Mouse (Mus musculus): ENCODE results near the gene Myof. TPM values are rescaled to one million over a fixed set of nuclear protein-coding genes. Genes with fewer than 3 reads are reported as not detected.

The Myof gene
- polyA plus RNA-seq, 1 experiment from 2014 or later = 36.4 TPM

GRCm38 (mm10) chr19:37946053-37946452 is 97.3 kb downstream of the Myof start:
- no peaks in the 10 kb centered on the region for H3K4me1 ChIP-seq (ENCODE audit: insufficient read depth, low read depth, low read length)
- 65% methylated on average over 8 of the region's 8 CpGs for WGBS
- H3K36me3 ChIP-seq (ENCODE audit: insufficient read depth, low read length) = peaks cover 19% of the 10 kb centered on the region; the same call in 1 of the 2 replicates
- ATAC-seq (no peak), DNase-seq (ENCODE audit: low spot score) (no peak)
- H3K4me3 ChIP-seq (ENCODE audit: low read depth, low read length) = no peak overlapping the region
- H3K9me3 ChIP-seq (ENCODE audit: low read length) = no peaks in the 10 kb centered on the region
- H3K4me2 ChIP-seq (replicated peaks; ENCODE audit: low read depth, low read length) = no peak overlapping the region
- no peak overlapping the region for H3K27ac ChIP-seq (ENCODE audit: low read length)
- no peaks in the 10 kb centered on the region for H3K27me3 ChIP-seq (replicated peaks; ENCODE audit: insufficient read depth, low read length)
- no peak overlapping the region for H3K9ac ChIP-seq (replicated peaks; ENCODE audit: low read depth)
- no peak for TF ChIP-seq CTCF (IDR thresholded peaks at IDR 0.05)
- no peak for TF ChIP-seq EP300 (IDR thresholded peaks at IDR 0.05)

- Histone ChIP-seq H3K27ac (ENCODE audit: low read length) (no peak overlapping the region), H3K4me2 (replicated peaks; ENCODE audit: low read depth, low read length) (no peak overlapping the region), H3K27me3 (replicated peaks; ENCODE audit: insufficient read depth, low read length) (no peaks in the 10 kb centered on the region), H3K36me3 (ENCODE audit: insufficient read depth, low read length) (peaks cover 21% of the 10 kb centered on the region; the same call in 1 of the 2 replicates), H3K4me1 (ENCODE audit: insufficient read depth, low read depth, low read length) (no peaks in the 10 kb centered on the region), H3K9me3 (ENCODE audit: low read length) (no peaks in the 10 kb centered on the region), H3K9ac (replicated peaks; ENCODE audit: low read depth) (no peak overlapping the region), H3K4me3 (ENCODE audit: low read depth, low read length) (no peak overlapping the region)
- DNase-seq (ENCODE audit: low spot score) (no peak), ATAC-seq (no peak)
- 81% methylated on average over 10 of the region's 10 CpGs for WGBS
- no peak for TF ChIP-seq CTCF (IDR thresholded peaks at IDR 0.05)
- TF ChIP-seq EP300 (IDR thresholded peaks at IDR 0.05) = no peak
These were observed 104.2 kb downstream of the Myof start for GRCm38 (mm10) chr19:37939203-37939602.

DNA sequence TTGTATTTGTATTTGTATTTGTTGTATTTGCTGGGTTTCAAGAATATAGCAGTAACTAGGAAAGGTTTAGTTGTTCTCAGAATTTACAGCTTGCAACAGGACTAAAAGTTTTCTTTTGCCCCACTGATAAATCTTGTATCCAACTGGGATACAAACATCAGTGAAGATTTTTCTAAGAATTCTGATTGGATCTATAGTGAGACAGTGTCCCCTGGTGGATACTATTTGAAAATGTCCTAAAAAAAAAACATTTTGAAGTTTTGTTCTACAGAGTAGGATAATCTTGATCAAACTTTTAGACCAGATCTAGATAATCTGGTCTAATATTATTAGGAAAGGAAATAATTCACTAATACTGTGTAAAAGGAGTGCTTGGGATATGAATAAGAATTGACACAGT is 106.3 kb downstream of the Myof start:
- H3K9me3 ChIP-seq (ENCODE audit: low read length) = no peaks in the 10 kb centered on the region
- no peak overlapping the region for H3K4me3 ChIP-seq (ENCODE audit: low read depth, low read length)
- H3K9ac ChIP-seq (replicated peaks; ENCODE audit: low read depth) = no peak overlapping the region
- DNase-seq (ENCODE audit: low spot score) (peak; percentile 57), ATAC-seq (no peak)
- no peaks in the 10 kb centered on the region for H3K27me3 ChIP-seq (replicated peaks; ENCODE audit: insufficient read depth, low read length)
- H3K36me3 ChIP-seq (ENCODE audit: insufficient read depth, low read length) = peaks cover 25% of the 10 kb centered on the region; the same call in 1 of the 2 replicates
- TF ChIP-seq EP300 (IDR thresholded peaks at IDR 0.05) (no peak), CTCF (IDR thresholded peaks at IDR 0.05) (peak; percentile 64)
- no peak overlapping the region for H3K27ac ChIP-seq (ENCODE audit: low read length)
- H3K4me2 ChIP-seq (replicated peaks; ENCODE audit: low read depth, low read length) = no peak overlapping the region
- H3K4me1 ChIP-seq (ENCODE audit: insufficient read depth, low read depth, low read length) = no peaks in the 10 kb centered on the region

DNA sequence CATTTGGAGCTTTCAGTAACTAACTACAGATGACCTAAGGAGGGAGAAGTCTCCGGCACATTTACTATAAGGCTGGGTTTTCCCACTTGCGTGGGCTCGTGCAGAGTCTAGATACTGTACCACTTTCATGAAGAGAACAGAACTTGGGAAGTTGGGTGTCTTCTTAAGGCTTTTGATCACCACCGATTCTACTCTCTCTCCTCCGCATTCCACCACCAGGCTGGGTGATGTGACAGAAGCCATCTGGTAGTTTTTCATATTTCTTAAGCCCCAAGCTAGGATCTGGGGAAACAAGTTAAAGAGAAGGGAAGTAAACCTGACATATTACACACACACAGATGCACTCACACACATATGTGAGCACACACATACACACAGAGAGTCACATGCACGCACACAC is 108.7 kb downstream of the Myof start:
- no peak for ATAC-seq
- Histone ChIP-seq H3K9ac (replicated peaks; ENCODE audit: low read depth) (no peak overlapping the region), H3K4me1 (ENCODE audit: insufficient read depth, low read depth, low read length) (no peaks in the 10 kb centered on the region), H3K9me3 (ENCODE audit: low read length) (no peaks in the 10 kb centered on the region), H3K4me3 (ENCODE audit: low read depth, low read length) (no peak overlapping the region), H3K27ac (ENCODE audit: low read length) (no peak overlapping the region), H3K4me2 (replicated peaks; ENCODE audit: low read depth, low read length) (no peak overlapping the region), H3K36me3 (ENCODE audit: insufficient read depth, low read length) (peaks cover 12% of the 10 kb centered on the region; the same call in 1 of the 2 replicates), H3K27me3 (replicated peaks; ENCODE audit: insufficient read depth, low read length) (no peaks in the 10 kb centered on the region)
- TF ChIP-seq EP300 (IDR thresholded peaks at IDR 0.05) (no peak), CTCF (IDR thresholded peaks at IDR 0.05) (no peak)
- no peak for DNase-seq (ENCODE audit: low spot score)
- WGBS = 86% methylated on average over 6 of the region's 6 CpGs

DNA sequence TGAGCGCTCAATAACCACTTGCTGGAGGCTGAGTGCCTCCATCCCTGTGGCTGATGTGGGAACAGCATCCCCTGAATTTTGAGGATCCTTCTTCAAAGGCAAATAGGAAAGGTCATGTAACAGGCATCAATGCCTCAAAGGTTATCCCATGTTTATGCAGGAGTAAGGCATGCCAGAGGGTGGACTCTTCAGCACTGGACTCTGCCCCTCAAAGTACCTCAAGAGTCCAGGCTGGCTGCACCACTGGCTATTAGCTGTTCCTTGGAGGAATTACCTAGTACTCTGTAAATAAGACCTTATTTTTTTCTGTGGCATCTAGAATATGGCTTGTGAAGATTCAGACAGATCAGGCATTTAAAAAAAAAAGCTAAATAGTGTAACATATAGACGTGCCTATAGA is 111.2 kb downstream of the Myof start:
- Histone ChIP-seq H3K4me2 (replicated peaks; ENCODE audit: low read depth, low read length) (no peak overlapping the region), H3K9me3 (ENCODE audit: low read length) (no peaks in the 10 kb centered on the region), H3K36me3 (ENCODE audit: insufficient read depth, low read length) (peaks cover 6% of the 10 kb centered on the region; the same call in 1 of the 2 replicates), H3K9ac (replicated peaks; ENCODE audit: low read depth) (no peak overlapping the region), H3K27ac (ENCODE audit: low read length) (no peak overlapping the region), H3K4me3 (ENCODE audit: low read depth, low read length) (no peak overlapping the region), H3K27me3 (replicated peaks; ENCODE audit: insufficient read depth, low read length) (no peaks in the 10 kb centered on the region), H3K4me1 (ENCODE audit: insufficient read depth, low read depth, low read length) (no peaks in the 10 kb centered on the region)
- 92% methylated on average over 2 of the region's 2 CpGs for WGBS
- ATAC-seq = no peak
- no peak for DNase-seq (ENCODE audit: low spot score)
- TF ChIP-seq CTCF (IDR thresholded peaks at IDR 0.05) (no peak), EP300 (IDR thresholded peaks at IDR 0.05) (no peak)

GRCm38 (mm10) chr19:37927911-37928310 is 115.5 kb downstream of the Myof start:
- H3K27ac ChIP-seq (ENCODE audit: low read length) = no peak overlapping the region
- no peak overlapping the region for H3K4me3 ChIP-seq (ENCODE audit: low read depth, low read length)
- H3K9me3 ChIP-seq (ENCODE audit: low read length) = no peaks in the 10 kb centered on the region
- no peak overlapping the region for H3K4me2 ChIP-seq (replicated peaks; ENCODE audit: low read depth, low read length)
- no peak for ATAC-seq
- H3K4me1 ChIP-seq (ENCODE audit: insufficient read depth, low read depth, low read length) = no peaks in the 10 kb centered on the region
- H3K36me3 ChIP-seq (ENCODE audit: insufficient read depth, low read length) = peaks cover 3% of the 10 kb centered on the region; the same call in 1 of the 2 replicates
- no peak for TF ChIP-seq EP300 (IDR thresholded peaks at IDR 0.05)
- TF ChIP-seq CTCF (IDR thresholded peaks at IDR 0.05) = no peak
- H3K27me3 ChIP-seq (replicated peaks; ENCODE audit: insufficient read depth, low read length) = no peaks in the 10 kb centered on the region
- no peak for DNase-seq (ENCODE audit: low spot score)
- WGBS = 88% methylated on average over 7 of the region's 7 CpGs
- no peak overlapping the region for H3K9ac ChIP-seq (replicated peaks; ENCODE audit: low read depth)

GRCm38 (mm10) chr19:37925323-37925722 is 118.1 kb downstream of the Myof start:
- H3K9ac ChIP-seq (replicated peaks; ENCODE audit: low read depth) = no peak overlapping the region
- no peak overlapping the region for H3K4me2 ChIP-seq (replicated peaks; ENCODE audit: low read depth, low read length)
- no peak overlapping the region for H3K4me3 ChIP-seq (ENCODE audit: low read depth, low read length)
- H3K36me3 ChIP-seq (ENCODE audit: insufficient read depth, low read length) = no peaks in the 10 kb centered on the region; the same call in 1 of the 2 replicates
- no peaks in the 10 kb centered on the region for H3K4me1 ChIP-seq (ENCODE audit: insufficient read depth, low read depth, low read length)
- no peaks in the 10 kb centered on the region for H3K9me3 ChIP-seq (ENCODE audit: low read length)
- no peak for ATAC-seq
- no peak overlapping the region for H3K27ac ChIP-seq (ENCODE audit: low read length)
- 82% methylated on average over 3 of the region's 3 CpGs for WGBS
- TF ChIP-seq EP300 (IDR thresholded peaks at IDR 0.05) = no peak
- TF ChIP-seq CTCF (IDR thresholded peaks at IDR 0.05) = no peak
- no peak for DNase-seq (ENCODE audit: low spot score)
- no peaks in the 10 kb centered on the region for H3K27me3 ChIP-seq (replicated peaks; ENCODE audit: insufficient read depth, low read length)
